Mouse (Mus musculus): ENCODE results near the gene BC107364.
"Not testable (repeated sequence)": the region's sequence is repeated elsewhere in the genome, so short reads cannot be mapped to it uniquely, and the experiment has no call there.

DNA sequence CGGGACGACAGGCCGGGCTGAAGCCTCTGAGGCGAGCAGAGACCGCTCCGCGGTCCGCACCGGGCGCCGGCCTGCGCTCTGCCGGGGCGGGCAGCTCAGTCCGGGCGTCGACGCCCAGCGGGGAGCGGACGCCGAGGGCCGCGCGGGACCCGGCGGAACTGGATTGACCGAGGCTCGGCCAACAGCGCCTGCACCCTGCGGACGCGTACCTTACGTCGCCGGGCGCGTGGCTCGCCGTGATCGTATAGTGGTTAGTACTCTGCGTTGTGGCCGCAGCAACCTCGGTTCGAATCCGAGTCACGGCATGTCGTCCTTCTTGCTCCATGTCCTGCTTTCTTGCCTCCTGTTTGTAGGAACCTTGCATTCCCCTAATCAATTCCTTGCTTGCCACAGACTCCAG, at the start of gene BC107364:
- not testable (repeated sequence) for TF ChIP-seq TBP (IDR thresholded peaks at IDR 0.05; ENCODE audit: low read depth, low read length); CTCF (IDR thresholded peaks at IDR 0.05 in 2 of 3, conservative IDR thresholded peaks at IDR 0.05 in 1 of 3; ENCODE audit: control insufficient read depth in 1 of 3, insufficient read depth in 1 of 3, low read depth in 2 of 3, low read length in 3 of 3, poor library complexity in 1 of 3, severe bottlenecking in 1 of 3); SIN3A (IDR thresholded peaks at IDR 0.05; ENCODE audit: low read length); GATA1 (IDR thresholded peaks at IDR 0.05; ENCODE audit: low read depth, low read length); CHD2 (IDR thresholded peaks at IDR 0.05; ENCODE audit: low read length); POLR2A (IDR thresholded peaks at IDR 0.05; ENCODE audit: control insufficient read depth in 1 of 2, insufficient read depth in 1 of 2, low read depth in 1 of 2, low read length in 2 of 2, poor library complexity in 1 of 2)

Measured in MEL (cell line).